Mouse (Mus musculus) intestine, embryonic 14.5 days (tissue): ENCODE measurements around the gene Smpd3. TPM values are rescaled to one million over a fixed set of nuclear protein-coding genes. Genes with fewer than 3 reads are reported as not detected.

Experiments
- ATAC-seq: fragments of 200-750 bp; cut with Nextera tagmentation; replicated peaks from 2 replicates; pipeline ENCODE4 v1.8.0; 2017; ENCODE audit warnings: low read depth, moderate number of reproducible peaks, moderate TSS enrichment, moderate library complexity; ENCODE audit not compliant: low FRiP score, low TSS enrichment
- DNase-seq: peaks from one replicate; pipeline ENCODE4 v3.0.0-alpha.2; 2018; ENCODE audit warnings: low spot score
- H3K27ac ChIP-seq: fragments of 300-500 bp; sonication (generic); 2 replicates; pipeline ENCODE4 v1.5.1; 2014; ENCODE audit warnings: low read depth, mild to moderate bottlenecking, control low read depth
- H3K27me3 ChIP-seq: fragments of 300-500 bp; sonication (generic); replicated peaks from 2 replicates; pipeline ENCODE4 v1.6.1; 2014; ENCODE audit warnings: low read length, control low read depth; ENCODE audit not compliant: control insufficient read depth, insufficient read depth
- H3K36me3 ChIP-seq: fragments of 300-500 bp; sonication (generic); 2 replicates; pipeline ENCODE4 v1.6.1; 2014; ENCODE audit warnings: low read length, control low read depth; ENCODE audit not compliant: control insufficient read depth, insufficient read depth
- H3K4me1 ChIP-seq: fragments of 300-500 bp; sonication (generic); replicated peaks from 2 replicates; pipeline ENCODE4 v1.6.1; 2014; ENCODE audit warnings: low read length, control low read depth, mixed read lengths; ENCODE audit not compliant: control insufficient read depth, insufficient read depth
- H3K4me2 ChIP-seq: fragments of 300-500 bp; sonication (generic); 2 replicates; pipeline ENCODE4 v1.6.1; 2014; ENCODE audit warnings: low read length
- H3K4me3 ChIP-seq: fragments of 300-500 bp; sonication (generic); 2 replicates; pipeline ENCODE4 v1.5.1; 2014; ENCODE audit warnings: low read depth, low read length, control low read depth, mixed read lengths
- H3K9ac ChIP-seq: fragments of 300-500 bp; sonication (generic); 2 replicates; pipeline ENCODE4 v1.6.1; 2014; ENCODE audit warnings: mild to moderate bottlenecking, low read length
- H3K9me3 ChIP-seq: fragments of 300-500 bp; sonication (generic); 2 replicates; pipeline ENCODE4 v1.6.1; 2016; ENCODE audit warnings: low read length, control low read depth; ENCODE audit not compliant: control insufficient read depth
- WGBS: fragments of 180-500 bp; shearing (Covaris S2); extraction: QIAGEN DNeasy Blood & Tissue Kit; methylation state at CpG from one replicate; pipeline ENCODE4 v1.1.7; 2014; 5-methylcytosine and 5-hydroxymethylcytosine counted together
- polyA plus RNA-seq: library from polyadenylated mRNA; unstranded; fragments of >200 nt; fragmentation: Nextera tagmentation; extraction: Ambion mirVana; gene quantifications from 2 replicates; pipeline ENCODE4 v1.2.1, GENCODE M21; 2014

Gene Smpd3
- polyA plus RNA-seq, 1 experiment from 2014 or later = 20.0 TPM

- Histone ChIP-seq H3K4me2 (no peak overlapping the region), H3K9me3 (no peaks in the 10 kb centered on the region), H3K27me3 (no peaks in the 10 kb centered on the region), H3K9ac (no peak overlapping the region), H3K36me3 (no peaks in the 10 kb centered on the region), H3K4me1 (peaks cover 15% of the 10 kb centered on the region), H3K4me3 (no peak overlapping the region), H3K27ac (no peak overlapping the region)
- DNase-seq (no peak), ATAC-seq (no peak)
- 84% methylated on average over 3 of the region's 3 CpGs for WGBS
Observed at GRCm38 (mm10) chr8:106273468-106273867, 64.3 kb downstream of the Smpd3 start.

DNA sequence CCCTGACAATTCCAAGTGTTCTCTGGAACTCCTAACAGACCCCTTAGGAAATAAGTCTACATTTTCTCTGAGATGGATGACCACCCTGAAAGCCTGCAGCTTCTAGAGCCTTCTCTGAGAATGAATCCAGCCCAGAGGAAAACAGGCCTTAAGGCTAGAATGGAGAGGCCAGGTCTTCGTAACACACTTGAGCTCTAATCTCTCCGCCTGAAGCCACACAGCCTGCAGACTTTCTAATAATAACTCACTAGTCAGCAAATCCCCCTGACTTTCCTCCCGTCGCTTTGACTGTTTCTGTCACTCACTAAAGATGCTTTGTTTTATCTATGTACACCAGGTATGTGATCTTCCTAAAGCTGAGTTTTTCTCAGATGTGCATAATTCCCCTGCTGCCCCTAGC is 66.4 kb downstream of the Smpd3 start:
- Histone ChIP-seq H3K4me1 (peaks cover 15% of the 10 kb centered on the region), H3K4me2 (no peak overlapping the region), H3K36me3 (no peaks in the 10 kb centered on the region), H3K4me3 (no peak overlapping the region), H3K9ac (no peak overlapping the region), H3K9me3 (no peaks in the 10 kb centered on the region), H3K27me3 (no peaks in the 10 kb centered on the region), H3K27ac (no peak overlapping the region)
- ATAC-seq (no peak), DNase-seq (no peak)
- WGBS = 36% methylated on average over 4 of the region's 4 CpGs

- peaks cover 15% of the 10 kb centered on the region for H3K4me1 ChIP-seq
- H3K36me3 ChIP-seq = no peaks in the 10 kb centered on the region
- no peak for ATAC-seq
- H3K9me3 ChIP-seq = no peaks in the 10 kb centered on the region
- no peak overlapping the region for H3K4me2 ChIP-seq
- no peak overlapping the region; the same call in 1 of the 2 replicates for H3K27ac ChIP-seq
- 25% methylated on average over 5 of the region's 5 CpGs for WGBS
- no peak overlapping the region for H3K9ac ChIP-seq
- no peak for DNase-seq
- H3K27me3 ChIP-seq = no peaks in the 10 kb centered on the region
- H3K4me3 ChIP-seq = no peak overlapping the region
Observed at GRCm38 (mm10) chr8:106270804-106271203, 67.0 kb downstream of the Smpd3 start.

DNA sequence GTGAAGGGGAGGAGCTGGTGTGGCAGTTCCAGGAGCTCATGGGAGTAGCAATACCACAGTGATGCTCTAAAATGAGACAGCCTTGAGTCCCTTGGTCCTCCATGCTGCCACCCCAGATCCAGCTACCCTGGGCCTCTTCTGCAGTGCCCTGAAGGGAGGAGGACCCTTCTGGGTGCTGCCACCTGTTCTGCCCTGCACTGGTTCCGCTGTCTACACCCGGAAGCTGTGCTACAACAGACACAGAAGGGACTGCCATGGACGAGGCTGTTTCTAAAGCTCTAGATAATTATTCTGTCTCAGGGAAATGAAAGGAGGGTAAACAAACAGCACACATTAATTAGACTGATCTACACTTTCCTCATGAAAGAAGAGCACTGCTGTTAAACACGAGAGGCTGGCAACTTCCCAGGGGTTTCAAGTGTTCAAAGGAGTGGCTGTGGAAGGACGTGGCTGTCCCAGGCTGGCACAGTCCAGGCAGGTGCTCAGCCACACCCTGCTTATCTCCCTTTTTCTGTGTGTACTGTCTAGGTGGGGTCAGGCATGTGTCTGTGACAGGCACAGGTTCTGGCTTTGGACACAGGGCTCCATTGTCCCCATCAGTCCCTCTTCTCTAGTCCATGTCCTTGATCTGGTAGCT is 69.0 kb downstream of the Smpd3 start:
- Histone ChIP-seq H3K4me1 (peaks cover 15% of the 10 kb centered on the region), H3K9me3 (no peaks in the 10 kb centered on the region), H3K4me2 (no peak overlapping the region), H3K36me3 (no peaks in the 10 kb centered on the region), H3K9ac (no peak overlapping the region), H3K27ac (peak overlapping the region; percentile 44; the same call in 1 of the 2 replicates), H3K27me3 (no peaks in the 10 kb centered on the region), H3K4me3 (no peak overlapping the region)
- DNase-seq (no peak), ATAC-seq (peak; percentile 80)
- WGBS = 60% methylated on average over 5 of the region's 5 CpGs

DNA sequence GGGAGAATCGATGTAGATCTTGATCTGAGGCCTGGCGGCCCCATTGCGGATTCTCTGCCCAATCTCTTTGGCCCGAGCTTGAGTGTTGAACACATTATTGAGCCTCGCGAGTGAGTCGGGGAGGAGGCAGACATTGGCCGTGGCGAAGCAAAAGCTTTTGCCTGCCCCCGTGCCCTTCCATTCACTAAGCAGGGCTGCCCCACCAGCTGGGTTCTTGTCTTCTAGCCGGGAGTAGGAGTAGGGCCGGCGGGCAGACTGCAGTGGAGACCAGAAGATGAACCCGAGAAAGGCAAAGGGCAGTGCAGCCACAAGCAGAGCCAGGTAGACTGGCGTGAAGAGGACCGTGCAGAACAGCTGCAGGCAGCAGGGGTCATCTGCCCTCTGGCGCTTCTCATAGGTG is 72.4 kb downstream of the Smpd3 start:
- H3K36me3 ChIP-seq = no peaks in the 10 kb centered on the region
- WGBS = 91% methylated on average over 17 of the region's 17 CpGs
- H3K9ac ChIP-seq = no peak overlapping the region
- no peaks in the 10 kb centered on the region for H3K9me3 ChIP-seq
- no peak overlapping the region for H3K4me2 ChIP-seq
- no peak for ATAC-seq
- no peak for DNase-seq
- H3K27ac ChIP-seq = no peak overlapping the region
- peaks cover 12% of the 10 kb centered on the region for H3K4me1 ChIP-seq
- no peak overlapping the region for H3K4me3 ChIP-seq
- no peaks in the 10 kb centered on the region for H3K27me3 ChIP-seq

- H3K4me2 ChIP-seq = no peak overlapping the region
- H3K36me3 ChIP-seq = peaks cover 6% of the 10 kb centered on the region
- H3K27me3 ChIP-seq = no peaks in the 10 kb centered on the region
- no peak for ATAC-seq
- no peak overlapping the region for H3K9ac ChIP-seq
- no peak for DNase-seq
- no peak overlapping the region for H3K4me3 ChIP-seq
- 91% methylated on average over 4 of the region's 4 CpGs for WGBS
- H3K9me3 ChIP-seq = no peaks in the 10 kb centered on the region
- no peak overlapping the region for H3K27ac ChIP-seq
- H3K4me1 ChIP-seq = peaks cover 3% of the 10 kb centered on the region; the same call in 1 of the 2 replicates
Observed at GRCm38 (mm10) chr8:106263928-106264327, 73.9 kb downstream of the Smpd3 start.

DNA sequence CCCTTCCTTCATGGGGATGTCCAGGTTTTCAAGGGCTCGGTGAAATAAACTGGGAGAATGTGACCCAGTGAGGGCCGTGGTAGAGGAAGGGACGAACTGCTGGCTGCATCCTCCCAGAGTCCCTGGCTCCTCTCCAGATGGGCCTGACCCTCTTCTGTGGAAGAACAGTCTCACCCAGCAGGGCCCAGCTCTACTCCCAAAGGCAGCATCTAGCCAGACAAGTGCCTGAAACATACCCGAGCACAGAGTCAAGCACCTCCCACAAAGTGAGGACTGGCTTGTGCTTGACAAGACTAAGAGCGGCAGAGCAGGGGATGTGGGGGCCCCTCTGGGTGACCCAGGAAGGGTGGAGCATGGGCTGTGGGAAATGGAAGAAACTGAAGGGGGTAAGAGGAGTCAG is 75.4 kb downstream of the Smpd3 start:
- WGBS = 43% methylated on average over 5 of the region's 5 CpGs
- no peak overlapping the region for H3K9ac ChIP-seq
- ATAC-seq = no peak

DNA sequence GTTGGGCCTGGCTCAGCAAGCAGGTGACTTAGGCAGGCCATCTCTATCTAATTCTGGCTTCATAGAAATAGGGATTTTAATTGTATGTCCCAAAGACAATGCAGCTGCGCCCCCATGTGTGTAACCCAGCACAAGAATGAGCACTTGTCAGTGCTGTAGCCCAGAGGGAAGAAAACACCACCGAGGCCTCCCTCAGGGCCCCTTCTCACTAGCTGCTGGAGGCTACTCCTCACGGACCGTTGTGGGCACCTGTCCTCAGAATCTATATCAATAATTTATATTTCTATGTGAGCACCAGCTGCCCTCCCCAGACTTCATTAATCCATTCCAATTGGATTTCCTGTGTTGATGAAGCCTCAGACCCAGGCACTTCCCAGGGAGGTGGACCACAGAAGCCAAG is 76.9 kb downstream of the Smpd3 start:
- H3K9ac ChIP-seq = no peak overlapping the region
- no peaks in the 10 kb centered on the region for H3K9me3 ChIP-seq
- H3K27ac ChIP-seq = no peak overlapping the region
- H3K27me3 ChIP-seq = no peaks in the 10 kb centered on the region
- no peak for ATAC-seq
- H3K36me3 ChIP-seq = peaks cover 10% of the 10 kb centered on the region
- no peak overlapping the region for H3K4me2 ChIP-seq
- no peak for DNase-seq
- H3K4me3 ChIP-seq = no peak overlapping the region
- 80% methylated on average over 4 of the region's 4 CpGs for WGBS
- peaks cover 3% of the 10 kb centered on the region; the same call in 1 of the 2 replicates for H3K4me1 ChIP-seq

More for the DNA sequence above, 75.4 kb downstream of the Smpd3 start:
- Histone ChIP-seq H3K27ac (no peak overlapping the region), H3K4me1 (peaks cover 3% of the 10 kb centered on the region; the same call in 1 of the 2 replicates), H3K36me3 (peaks cover 10% of the 10 kb centered on the region), H3K4me3 (no peak overlapping the region), H3K27me3 (no peaks in the 10 kb centered on the region), H3K4me2 (no peak overlapping the region), H3K9me3 (no peaks in the 10 kb centered on the region)
- no peak for DNase-seq

DNA sequence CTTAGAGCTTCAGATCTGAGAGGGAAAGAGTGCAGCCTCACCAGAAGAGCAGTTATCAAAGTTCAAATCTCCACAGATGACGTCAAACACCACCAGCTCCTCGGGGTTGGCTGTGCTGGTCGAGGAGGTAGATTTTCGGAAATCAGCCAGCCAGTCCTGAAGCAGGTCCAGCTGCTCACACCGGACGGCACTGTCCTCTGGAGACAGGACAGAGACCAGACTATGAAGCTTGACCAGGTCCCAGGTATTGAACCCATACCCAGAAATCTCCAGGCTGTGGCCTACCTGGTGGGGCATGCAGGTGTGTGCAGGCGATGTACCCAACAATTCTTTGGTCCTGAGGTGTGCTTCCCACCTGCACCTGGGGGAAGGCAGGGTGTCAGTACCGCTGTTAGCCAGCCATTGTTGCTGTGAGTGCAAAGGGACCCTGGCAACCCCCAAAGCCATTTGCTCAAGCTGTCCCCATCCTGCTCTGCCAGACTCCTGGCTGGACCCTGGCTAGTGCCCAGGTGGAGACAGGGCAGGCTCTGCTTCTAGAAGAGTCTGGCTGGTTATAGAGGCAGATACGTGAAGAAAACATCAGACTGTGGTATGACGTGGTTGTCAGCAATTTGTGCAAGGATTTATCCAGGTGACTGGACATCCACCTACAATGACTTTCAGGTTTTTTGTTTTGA is 78.1 kb downstream of the Smpd3 start:
- Histone ChIP-seq H3K36me3 (peaks cover 16% of the 10 kb centered on the region), H3K4me2 (no peak overlapping the region), H3K9ac (no peak overlapping the region), H3K27ac (no peak overlapping the region), H3K27me3 (no peaks in the 10 kb centered on the region), H3K4me1 (peaks cover 3% of the 10 kb centered on the region; the same call in 1 of the 2 replicates), H3K9me3 (no peaks in the 10 kb centered on the region), H3K4me3 (no peak overlapping the region)
- WGBS = 93% methylated on average over 10 of the region's 10 CpGs
- no peak for DNase-seq
- ATAC-seq = no peak
